Mouse (Mus musculus) retina, embryonic 14.5 days (tissue): ENCODE results near the gene Prdm5.

Experiments used
- DNase-seq: peaks from one replicate; pipeline ENCODE4 v3.0.0-alpha.2; 2015; ENCODE audit warnings: low spot score

Prdm5 gene

DNA sequence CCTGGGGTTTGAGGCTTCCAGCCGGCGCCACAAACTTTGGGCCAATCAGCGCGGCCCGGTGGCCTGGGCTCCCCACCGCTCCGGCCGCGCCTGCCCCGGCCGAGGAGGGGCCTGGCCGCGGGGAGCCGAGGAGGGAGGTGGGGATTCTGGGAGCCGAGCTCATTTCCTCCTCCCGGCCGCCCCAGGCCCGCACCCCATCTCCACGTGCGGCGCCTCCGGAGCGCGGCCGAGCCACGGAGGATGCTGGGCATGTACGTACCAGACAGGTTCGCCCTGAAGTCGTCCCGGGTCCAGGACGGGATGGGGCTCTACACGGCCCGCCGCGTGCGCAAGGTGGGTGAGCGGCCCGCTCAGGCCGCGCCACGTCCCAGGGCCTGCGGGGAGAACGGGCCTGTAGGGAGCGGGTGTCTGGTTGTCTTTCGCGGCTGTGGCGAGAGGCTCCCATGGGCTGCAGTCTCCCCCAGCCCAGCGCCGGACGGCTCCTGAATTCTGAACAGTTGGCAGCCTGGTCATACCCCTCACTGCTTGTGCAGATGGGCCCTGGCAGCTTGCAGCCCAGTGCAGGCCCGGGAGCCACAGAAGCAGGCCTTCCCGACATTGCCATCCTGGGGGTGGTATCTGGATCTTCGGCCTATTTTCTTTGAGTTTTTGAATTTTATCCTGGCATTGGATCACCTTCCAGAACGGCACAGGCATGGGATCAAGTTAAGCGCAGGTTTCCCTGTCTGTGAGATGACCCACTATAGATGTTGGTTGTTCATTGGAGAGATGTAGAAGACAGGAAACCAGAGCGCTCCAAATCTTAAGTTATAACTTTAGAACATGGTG, at the start of gene Prdm5:
TSS of gene Prdm5 (plus strand) at position 128 of the 828 bp plus-strand sequence.
- DNase-seq, result peak; percentile 68

DNA sequence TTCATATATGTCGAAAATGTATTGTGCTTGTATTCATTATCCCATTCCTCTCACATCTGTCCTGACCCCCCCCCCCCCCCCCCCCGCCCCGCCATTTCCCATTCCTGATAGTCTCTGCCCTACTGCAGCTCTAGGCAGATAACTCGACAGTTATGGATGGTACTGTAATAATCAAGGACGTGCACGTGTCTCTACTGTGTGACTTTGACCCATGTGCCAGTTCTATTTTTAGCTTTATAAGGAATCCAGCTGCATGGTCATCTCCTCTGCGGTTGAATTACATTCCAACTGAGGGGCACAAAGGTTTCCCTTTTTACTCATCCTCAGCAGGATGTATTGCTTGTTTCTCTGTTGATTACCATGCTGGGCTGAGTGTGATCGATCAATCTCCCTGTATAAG, 39.3 kb upstream of the Prdm5 start:
- DNase-seq, result no peak

DNA sequence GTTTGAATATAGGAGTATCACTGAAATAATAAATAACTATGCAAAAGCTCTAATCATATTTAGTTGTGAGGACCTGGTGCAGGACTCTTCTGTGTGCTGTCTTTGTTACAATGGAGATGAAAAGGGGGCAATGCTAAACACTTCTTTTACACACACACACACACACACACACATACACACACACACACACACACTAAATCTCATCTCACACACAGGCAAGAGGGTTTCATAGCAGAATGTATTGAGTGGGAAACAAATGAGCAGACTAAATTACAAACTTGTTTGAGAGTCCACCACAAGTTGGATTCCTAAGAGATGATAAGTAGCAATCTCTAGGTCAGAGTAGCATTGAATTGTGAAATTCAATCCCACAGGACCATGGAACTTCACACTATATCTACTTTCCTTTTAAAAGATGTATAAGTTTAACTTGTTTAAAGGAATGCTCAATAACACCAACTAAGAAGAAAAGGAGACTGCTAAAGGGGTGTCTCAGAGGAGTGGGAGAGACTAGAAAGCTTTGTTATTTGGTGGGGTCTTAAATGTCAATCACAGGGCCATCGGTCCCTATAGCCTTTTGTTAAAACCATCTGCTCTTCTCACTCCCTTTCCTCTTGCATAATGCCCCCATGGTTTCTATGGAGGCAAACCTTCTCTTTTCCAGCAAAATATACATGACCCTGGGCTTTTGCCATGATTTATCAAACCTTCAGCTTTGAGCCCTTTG, 35.5 kb upstream of the Prdm5 start:
- no peak for DNase-seq

DNA sequence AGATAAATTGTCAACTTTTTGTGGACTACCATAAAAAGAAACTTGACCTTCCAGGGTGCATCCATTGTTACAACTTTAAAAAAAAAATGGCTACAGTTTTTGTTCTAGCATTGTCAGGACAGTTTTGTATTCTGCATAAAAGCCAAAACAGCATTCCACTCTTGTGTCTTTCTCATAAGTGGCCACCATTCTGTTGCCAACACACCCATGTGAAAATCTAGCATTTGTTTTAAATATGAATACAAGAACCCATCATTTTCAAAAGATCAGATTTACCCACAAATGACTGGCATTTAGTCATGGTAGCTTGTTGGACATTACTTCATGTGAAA, 35.0 kb upstream of the Prdm5 start:
- DNase-seq, result no peak

DNA sequence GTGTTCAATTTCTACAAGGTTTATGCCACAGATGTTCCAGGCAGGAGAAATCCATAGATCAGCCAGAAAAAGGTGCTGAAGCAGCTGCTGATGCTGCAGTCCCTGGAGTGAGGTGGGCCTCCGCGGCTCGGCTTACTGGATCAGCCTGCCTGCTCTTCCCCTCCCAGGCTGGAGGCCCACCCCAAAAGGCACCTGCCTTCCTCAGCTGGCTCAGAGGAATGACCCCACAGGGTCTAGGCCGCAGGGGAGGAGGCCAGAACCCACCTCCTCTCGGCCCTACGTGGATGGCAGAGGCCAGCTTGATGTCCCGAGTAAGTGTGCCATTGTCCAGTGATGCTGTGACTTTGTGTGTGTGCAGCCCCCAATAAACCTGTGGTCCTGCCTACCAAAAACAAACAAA, 20.6 kb upstream of the Prdm5 start:
- DNase-seq, result no peak

DNA sequence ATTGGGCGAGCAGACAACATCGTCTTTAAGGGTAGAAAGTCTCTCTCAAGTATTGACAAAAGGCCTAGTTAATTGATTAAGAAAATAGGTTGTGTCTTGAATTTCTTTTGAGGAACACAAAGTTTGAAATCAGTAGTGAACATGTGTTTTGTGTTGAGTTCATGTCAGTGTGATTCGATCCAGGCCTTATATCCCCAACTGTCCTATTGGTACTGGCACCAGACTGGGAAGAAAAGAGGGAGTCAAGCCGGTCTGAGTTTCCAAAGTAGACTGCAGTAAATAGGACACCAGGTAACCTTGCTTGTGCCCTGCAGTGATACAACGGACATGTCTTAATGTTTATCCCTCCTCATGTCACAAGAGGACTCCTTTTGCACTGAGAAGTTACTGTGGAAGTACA, 19.6 kb upstream of the Prdm5 start:
- DNase-seq, result no peak

DNA sequence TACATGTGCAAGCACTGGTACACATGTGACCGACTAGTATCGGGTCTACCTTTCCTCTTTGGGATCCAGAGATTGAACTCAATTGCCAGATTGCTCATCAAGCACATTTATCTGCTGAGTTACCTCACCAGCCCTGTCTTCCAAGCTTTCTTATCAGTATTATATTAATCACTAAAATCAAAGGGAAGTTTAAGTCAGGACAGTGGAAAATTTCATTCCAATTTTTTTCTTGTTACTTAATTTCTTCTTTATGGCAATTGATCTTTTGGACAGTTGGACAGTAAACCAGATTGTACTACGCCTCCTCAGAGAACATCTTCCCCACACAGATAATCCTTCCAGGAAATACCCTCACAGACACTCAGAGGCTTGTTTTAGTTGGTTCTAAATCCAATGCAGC, 18.7 kb upstream of the Prdm5 start:
- no peak for DNase-seq

DNA sequence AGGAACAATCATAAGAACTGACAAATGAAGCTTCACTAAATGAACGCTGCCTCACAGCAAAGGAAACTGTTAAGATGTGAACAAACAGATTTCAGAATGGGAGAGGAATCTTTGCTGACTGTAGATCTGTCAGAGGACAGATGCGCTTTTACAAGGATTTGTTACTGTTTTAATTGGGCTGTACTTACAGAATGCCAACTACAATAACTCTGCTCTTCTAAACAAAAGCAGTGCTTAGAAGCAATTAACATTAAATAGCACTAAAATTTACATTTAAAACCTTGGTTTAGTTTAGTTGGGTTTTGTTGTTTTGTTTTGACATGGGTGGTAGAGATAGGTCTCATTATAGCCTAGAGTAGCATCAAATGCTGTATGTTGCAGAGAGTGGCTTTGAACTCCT, 14.3 kb upstream of the Prdm5 start:
- no peak for DNase-seq

DNA sequence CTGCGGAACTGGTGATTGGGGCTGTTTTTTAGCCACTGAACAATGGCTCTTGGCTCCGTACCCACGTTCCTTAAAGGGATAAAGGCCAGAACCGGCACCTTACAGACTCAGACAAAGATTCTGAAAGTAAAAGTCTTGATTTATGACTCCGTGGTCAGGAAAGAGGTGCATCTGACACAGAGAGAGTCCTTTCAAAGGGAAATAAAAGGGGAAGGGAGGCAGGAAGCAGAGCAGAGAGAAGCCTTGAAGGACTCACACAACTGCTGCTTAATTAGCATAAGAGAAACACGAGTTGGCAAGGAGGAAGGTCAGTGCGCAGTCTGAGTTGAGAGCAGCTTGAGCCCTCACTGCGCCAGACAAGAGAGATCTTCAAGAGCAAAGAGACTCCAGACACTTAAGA, 13.7 kb upstream of the Prdm5 start:
- DNase-seq, result no peak

DNA sequence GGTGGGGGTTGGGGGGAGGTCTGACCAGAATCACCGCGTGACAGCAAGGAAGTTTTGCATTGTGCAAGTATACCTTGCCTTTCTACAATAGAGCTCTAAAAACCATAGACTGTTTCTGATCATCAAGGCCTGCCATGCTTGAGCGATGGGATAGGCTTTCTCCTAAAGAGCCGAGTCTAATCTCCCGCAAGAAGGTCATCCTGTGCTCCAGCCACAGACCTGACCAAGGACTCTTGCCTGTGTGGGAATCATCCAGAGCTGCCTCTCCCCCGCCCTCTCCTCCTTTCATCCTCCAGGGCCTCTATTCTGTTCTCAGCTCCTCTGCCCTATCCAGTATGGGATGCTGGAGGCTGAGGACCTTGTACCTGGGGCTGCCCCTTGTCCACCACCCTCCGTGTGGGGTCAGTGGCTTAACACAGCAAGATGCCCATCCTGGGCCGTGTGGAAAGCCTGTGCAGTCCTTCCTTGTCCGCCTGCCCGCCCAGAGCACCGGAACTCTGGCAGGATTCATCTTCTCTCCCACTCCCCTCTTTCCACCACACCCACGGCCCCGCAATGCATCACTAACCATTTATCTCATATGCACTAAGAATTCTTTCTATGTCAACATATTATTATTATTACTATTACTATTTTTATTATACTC, 12.9 kb upstream of the Prdm5 start:
- DNase-seq, result no peak

DNA sequence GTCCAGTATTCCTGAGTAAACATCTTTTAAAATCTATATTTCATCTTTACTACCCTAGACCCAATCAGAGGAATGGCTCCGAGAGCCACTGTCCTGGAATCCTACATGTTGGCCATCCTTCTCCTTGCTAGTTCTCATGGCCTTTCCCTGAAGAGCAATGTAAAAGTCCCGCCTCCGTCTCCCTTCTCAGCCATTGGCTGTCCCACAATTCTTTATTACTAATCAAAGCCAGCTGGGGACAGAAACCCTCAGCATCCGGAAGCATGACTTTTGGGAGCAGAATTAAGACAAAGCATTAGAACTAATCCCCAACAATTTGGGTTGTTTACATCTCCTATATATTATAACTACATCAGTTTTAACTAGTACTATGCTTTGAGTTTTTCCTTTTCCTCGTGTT, 10.9 kb upstream of the Prdm5 start:
- no peak for DNase-seq

DNA sequence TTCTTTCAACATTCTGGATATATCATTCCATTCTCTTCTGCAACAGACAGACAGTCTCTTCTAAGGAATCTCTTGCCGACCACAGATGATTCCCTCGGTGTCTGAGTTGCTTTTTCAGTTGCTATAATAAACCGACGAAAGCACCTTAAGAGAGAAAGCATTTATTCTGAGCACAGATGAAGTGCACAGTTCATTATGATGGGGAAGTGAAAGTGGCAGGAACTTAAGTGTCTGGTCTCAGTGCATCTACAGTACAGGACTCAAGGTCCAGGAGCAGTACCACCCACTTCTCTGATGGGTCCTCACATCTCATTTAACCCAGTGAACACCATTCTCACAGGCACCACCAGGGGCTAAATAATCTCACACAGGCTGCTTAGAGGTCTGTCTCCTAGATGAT, 5.2 kb upstream of the Prdm5 start:
- DNase-seq, result no peak

DNA sequence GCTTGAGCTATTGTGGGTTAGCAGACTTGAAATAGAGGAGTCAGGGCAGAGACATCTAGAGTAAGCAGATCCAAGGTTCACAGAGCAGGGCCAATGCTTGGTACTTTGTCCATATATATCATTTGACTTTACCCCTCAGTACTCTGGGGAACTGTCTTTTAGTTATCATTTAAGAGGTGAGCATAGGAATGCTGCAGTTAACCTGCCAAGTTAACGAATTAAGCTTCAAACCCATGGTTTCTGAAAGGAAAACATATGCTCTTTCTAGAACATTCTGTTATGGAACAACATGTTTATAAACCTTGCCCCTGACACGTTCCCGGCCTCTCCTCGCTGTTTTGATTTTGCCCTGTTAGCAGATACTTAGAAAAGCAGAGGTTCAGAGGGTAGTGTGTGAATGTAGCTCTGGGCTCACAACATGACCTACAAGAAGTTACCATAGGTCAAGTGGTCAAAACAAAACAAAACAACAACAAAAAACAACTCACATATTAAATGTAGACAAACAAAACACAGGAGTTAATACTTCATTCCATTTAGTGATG, 973 bp downstream of the Prdm5 start:
- no peak for DNase-seq

DNA sequence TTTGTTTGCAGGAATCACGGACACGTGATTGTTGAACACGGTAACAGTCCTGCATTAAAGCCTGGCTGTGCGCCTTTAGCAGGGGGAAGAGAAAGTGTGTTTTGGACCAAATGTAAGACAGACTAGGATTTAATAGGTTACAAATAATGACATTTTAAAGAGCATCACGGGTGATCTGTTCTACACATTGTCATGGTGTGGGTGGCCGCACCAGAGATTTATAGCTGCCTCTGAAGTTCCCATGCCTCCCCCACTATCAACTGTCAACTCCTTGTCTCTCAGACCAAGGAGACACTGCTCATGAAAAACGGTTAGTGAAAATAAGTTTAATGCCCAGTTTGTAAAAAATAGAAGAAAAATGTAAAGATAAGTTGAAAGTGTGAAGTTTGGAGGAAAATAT, 2.7 kb downstream of the Prdm5 start:
- DNase-seq, result no peak

DNA sequence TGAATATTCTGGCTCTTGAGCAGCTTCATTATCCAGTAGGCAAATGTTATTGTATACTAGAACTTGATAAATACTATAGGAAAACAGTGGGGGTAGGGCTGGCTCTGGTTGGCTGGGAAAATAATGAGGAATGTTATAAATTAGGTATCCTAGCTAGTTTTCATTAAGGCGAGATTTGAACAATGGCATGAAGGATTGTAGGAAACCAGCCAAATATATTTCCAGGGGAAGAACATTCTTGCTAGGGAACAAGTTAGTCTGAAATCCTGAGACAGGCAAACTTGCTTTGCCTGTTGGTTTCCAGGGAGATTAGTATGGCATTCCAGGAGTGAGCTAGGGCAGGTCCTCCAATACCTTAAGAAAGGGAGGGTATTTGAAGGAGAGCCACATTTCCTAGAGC, 4.9 kb downstream of the Prdm5 start:
- no peak for DNase-seq

DNA sequence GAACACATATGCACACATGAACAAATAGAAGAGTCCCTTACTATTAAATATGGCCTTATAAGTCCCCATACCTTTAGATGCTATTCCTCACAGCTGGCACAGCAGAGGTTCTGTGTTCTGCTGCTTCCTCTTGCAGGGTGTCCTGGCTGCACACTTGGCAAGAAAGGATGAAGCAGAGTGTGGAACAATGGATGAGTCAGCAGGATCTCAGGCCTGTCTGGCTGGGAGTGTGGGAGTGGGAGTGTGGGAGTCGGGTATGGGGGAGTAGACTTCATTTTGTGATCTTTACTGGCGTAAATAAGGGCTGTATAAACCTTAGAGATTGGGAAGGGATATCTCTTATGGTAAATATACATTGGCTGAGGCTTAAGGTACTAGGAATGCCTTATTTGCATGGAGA, 14.1 kb downstream of the Prdm5 start:
- DNase-seq, result no peak

DNA sequence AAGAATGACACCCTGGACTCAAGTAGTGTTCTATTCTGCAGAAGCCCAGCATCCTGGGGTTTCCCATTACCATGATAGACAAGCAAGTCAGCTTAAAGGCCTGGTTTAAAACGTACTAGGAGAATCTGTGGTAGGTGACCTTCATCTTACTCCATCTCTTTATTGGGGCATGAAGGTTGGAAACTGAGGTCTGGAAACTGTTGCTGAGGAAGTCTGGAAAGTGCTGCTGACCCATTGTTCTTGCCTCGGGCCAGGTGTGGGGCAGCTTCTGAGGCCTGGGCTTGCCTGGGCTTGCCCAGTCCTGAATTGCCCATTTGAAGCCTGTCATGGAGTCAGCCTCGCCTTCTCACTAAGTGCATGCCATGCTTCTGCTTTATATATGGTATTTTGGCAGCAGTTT, 17.8 kb downstream of the Prdm5 start:
- DNase-seq, result no peak

DNA sequence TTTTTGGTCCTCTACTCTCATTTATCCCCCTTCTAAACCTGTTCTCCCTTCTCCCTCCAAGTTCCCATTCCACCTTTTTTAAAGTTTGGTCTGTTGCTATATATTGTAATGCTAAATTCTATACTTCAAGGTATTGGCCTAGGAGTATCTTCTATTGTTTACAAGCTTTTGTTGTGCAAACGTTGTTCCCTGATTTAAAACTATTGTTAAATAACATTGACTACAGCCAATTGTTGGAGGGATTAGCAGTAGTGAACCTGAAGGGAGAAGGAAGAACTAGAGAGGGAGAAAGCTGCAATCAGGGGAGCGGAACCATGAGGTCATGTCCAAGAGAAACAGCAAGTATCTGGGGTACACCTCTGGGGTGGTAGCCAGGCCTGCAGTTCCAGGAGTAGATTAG, 18.5 kb downstream of the Prdm5 start:
- no peak for DNase-seq

DNA sequence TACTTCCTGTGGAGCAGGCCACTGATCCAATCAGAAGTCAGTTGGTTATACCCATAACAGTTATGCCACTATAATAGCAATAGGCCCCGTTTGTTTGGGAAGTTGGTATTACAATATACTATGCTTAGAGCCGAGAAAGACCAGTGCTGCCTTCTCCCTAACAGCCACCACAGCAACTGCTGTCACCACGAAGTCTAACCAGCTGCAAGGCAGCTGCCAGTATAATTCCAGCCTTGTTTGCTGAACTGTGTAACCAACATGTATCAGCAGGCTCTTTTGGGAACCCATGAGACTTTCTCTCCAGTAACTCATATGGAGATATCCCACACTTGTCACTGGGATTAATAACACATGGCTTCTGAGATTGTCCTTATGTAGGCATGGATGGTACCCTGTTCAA, 19.6 kb downstream of the Prdm5 start:
- no peak for DNase-seq

DNA sequence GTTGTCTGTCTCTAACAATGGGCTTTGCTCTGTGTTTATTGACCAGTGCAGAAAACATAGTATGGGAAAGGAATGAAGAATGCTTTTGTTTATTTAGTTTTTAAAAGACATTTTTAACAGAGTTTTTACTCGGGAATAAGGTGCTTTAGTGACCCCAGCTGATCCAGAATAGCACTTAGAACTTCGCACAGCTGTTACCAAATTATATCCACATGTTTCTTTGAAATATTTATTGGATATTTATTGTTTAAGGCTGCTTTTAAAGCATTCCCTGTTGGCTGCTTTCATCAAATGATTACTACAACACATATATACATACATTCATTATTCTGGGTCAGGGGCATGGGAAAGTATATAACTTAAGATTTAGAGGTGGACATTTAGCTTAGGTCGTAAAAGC, 32.9 kb downstream of the Prdm5 start:
- DNase-seq, result no peak

DNA sequence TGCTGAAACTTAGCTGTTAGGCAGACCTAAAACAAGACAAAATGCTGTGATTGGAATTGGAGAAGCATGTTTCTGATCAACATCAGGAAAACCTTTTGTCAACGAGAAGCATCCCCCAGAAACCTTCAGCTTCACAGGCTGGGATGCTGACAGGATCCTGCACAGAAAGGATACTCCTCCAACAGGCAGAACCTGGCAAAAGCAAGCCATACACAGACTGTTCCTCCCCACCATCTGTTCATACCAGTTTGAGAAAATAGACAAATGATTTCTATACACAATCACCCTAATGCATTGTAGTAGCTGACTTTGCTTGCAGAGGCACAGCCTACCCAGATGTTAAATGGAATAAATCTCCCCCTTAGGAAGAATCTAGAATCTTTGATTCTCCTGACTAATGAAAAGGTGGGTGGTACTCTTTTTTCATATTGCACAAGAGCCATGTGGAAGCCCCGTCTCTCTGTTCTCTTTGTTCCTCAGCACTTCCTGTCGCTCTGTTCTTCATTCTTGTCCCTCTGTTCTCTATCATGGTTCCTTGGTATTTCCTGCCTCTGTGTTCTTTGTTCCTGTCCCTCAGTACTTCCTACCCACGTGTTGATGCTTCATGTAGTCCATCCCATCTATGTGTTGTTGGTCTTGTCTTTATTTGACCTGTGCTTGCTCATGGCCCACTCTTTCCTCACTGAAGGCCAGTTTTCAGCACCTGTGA, 39.4 kb downstream of the Prdm5 start:
- no peak for DNase-seq

DNA sequence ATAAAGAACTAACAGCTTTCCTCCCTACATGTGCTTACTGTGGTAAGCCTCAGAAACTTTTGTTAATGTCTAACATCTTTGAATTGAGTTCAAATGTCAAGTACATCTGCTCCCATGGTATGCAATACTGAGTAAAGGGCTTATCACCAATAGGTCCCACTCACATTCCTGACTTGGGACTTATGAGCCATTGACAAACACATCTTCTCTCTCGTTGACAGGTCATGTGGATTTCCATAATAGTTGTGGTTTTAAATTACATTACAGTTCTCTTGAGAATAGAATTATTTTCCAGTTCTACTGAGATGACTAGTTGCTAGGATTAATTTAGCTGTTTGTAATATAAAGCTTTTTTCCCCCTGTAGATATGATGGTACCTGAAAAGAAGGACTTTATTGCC, 49.9 kb downstream of the Prdm5 start:
- no peak for DNase-seq

DNA sequence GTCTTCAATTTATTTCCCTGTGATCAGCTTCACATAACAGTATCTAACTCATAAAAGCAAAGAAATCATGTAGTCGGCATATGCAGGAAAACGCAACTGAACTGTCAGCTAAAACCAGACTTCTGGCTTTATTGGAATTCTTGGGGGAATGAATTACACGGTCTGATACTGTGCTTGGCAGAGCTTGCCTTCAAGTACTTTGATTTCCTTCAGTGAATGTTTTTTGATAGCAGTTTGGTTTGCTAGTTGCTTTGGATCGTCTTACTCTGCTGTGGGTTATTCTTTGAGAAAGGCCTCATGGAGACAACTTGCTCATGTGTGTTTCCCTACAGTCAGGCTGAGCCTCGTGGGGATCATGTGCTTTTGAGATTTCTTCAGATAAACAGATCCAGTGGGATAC, 52.7 kb downstream of the Prdm5 start:
- no peak for DNase-seq
